ENCODE assay signal across 8 mouse cellular contexts in genomic region chr3:51963891-51964593, GRCm38 (mm10).
A peak's percentile ranks its signal among the peaks of the same experiment; 100 is the strongest.
DNase-seq lines count a peak whose midpoint lies in the region; ATAC-seq lines count a peak whose summit lies in the region.

No protein-coding gene starts in this region.

- no peaks in the 10 kb centered on the region for H3K27me3 ChIP-seq in kidney, embryonic 16.5 days (ENCODE audit: insufficient read depth, low read length)
- H3K27me3 ChIP-seq in embryonic facial prominence, embryonic 12.5 days, result no peaks in the 10 kb centered on the region
- H3K27me3 ChIP-seq in intestine, embryonic 15.5 days (replicated peaks), result no peaks in the 10 kb centered on the region
- no peaks in the 10 kb centered on the region for H3K27me3 ChIP-seq in neural tube, embryonic 15.5 days (replicated peaks)

- no peak overlapping the region for H3K4me2 ChIP-seq in kidney, embryonic 16.5 days (replicated peaks; ENCODE audit: low read depth, low read length)
- no peak overlapping the region for H3K4me2 ChIP-seq in embryonic facial prominence, embryonic 12.5 days (replicated peaks)
- no peak overlapping the region; the same call in 1 of the 2 replicates for H3K4me2 ChIP-seq in intestine, embryonic 15.5 days (replicated peaks)
- H3K4me2 ChIP-seq in neural tube, embryonic 15.5 days, result peak overlapping the region; percentile 37

- WGBS in kidney, embryonic 16.5 days, result 43% methylated on average over 4 of the region's 4 CpGs
- 21% methylated on average over 4 of the region's 4 CpGs for WGBS in embryonic facial prominence, embryonic 12.5 days
- WGBS in intestine, embryonic 15.5 days, result 21% methylated on average over 4 of the region's 4 CpGs
- 5% methylated on average over 4 of the region's 4 CpGs for WGBS in neural tube, embryonic 15.5 days

- H3K4me3 ChIP-seq in kidney, embryonic 16.5 days (ENCODE audit: low read length), result no peak overlapping the region
- H3K4me3 ChIP-seq in embryonic facial prominence, embryonic 12.5 days, result no peak overlapping the region
- no peak overlapping the region for H3K4me3 ChIP-seq in intestine, embryonic 15.5 days (replicated peaks)
- no peak overlapping the region for H3K4me3 ChIP-seq in neural tube, embryonic 15.5 days (replicated peaks)

- ATAC-seq in kidney, embryonic 16.5 days (ENCODE audit: low FRiP score, low TSS enrichment), result peak; percentile 53; the same call in 1 of the 2 replicates
- ATAC-seq in embryonic facial prominence, embryonic 12.5 days (ENCODE audit: insufficient number of reproducible peaks, insufficient read depth, low FRiP score, low TSS enrichment), result peak; percentile 74; the same call in 1 of the 2 replicates
- ATAC-seq in intestine, embryonic 15.5 days, result peak; percentile 51
- peak; percentile 58 for ATAC-seq in neural tube, embryonic 15.5 days (ENCODE audit: low FRiP score)

- no peak overlapping the region for H3K27ac ChIP-seq in kidney, embryonic 16.5 days (ENCODE audit: low read length)
- H3K27ac ChIP-seq in embryonic facial prominence, embryonic 12.5 days, result 0 out of 2 replicates have a peak overlapping the region, but pooled peaks have one; percentile 26
- peak overlapping the region; percentile 54; the same call in 1 of the 2 replicates for H3K27ac ChIP-seq in intestine, embryonic 15.5 days
- H3K27ac ChIP-seq in neural tube, embryonic 15.5 days (replicated peaks), result peak overlapping the region; percentile 82

- H3K9me3 ChIP-seq in kidney, embryonic 16.5 days (ENCODE audit: low read length), result no peaks in the 10 kb centered on the region
- no peaks in the 10 kb centered on the region for H3K9me3 ChIP-seq in embryonic facial prominence, embryonic 12.5 days
- no peaks in the 10 kb centered on the region for H3K9me3 ChIP-seq in intestine, embryonic 15.5 days
- no peaks in the 10 kb centered on the region for H3K9me3 ChIP-seq in neural tube, embryonic 15.5 days (replicated peaks)

- no peak overlapping the region for H3K9ac ChIP-seq in kidney, embryonic 16.5 days (replicated peaks; ENCODE audit: low read length)
- H3K9ac ChIP-seq in embryonic facial prominence, embryonic 12.5 days, result peak overlapping the region; percentile 0; the same call in 1 of the 2 replicates
- no peak overlapping the region for H3K9ac ChIP-seq in intestine, embryonic 15.5 days
- 0 out of 2 replicates have a peak overlapping the region, but pooled peaks have one; percentile 28 for H3K9ac ChIP-seq in neural tube, embryonic 15.5 days (replicated peaks)

- no peak for DNase-seq in kidney, adult 8-10 months
- DNase-seq in gastrocnemius, postnatal 10 days, result no peak
- DNase-seq in kidney, adult 11 months, result no peak
- DNase-seq in urinary bladder, postnatal 25 days (ENCODE audit: low spot score), result no peak

- no peaks in the 10 kb centered on the region for H3K36me3 ChIP-seq in kidney, embryonic 16.5 days (ENCODE audit: insufficient read depth, low read length)
- H3K36me3 ChIP-seq in embryonic facial prominence, embryonic 12.5 days, result no peaks in the 10 kb centered on the region
- no peaks in the 10 kb centered on the region for H3K36me3 ChIP-seq in intestine, embryonic 15.5 days
- H3K36me3 ChIP-seq in neural tube, embryonic 15.5 days, result no peaks in the 10 kb centered on the region

- H3K4me1 ChIP-seq in kidney, embryonic 16.5 days (ENCODE audit: insufficient read depth, low read length), result peaks cover 17% of the 10 kb centered on the region; the same call in 1 of the 2 replicates
- peaks cover 25% of the 10 kb centered on the region for H3K4me1 ChIP-seq in embryonic facial prominence, embryonic 12.5 days
- peaks cover 22% of the 10 kb centered on the region for H3K4me1 ChIP-seq in intestine, embryonic 15.5 days (replicated peaks)
- peaks cover 39% of the 10 kb centered on the region for H3K4me1 ChIP-seq in neural tube, embryonic 15.5 days

Comparison
In these comparisons a context has a peak if more than half of its experiments do, and no peak if none do; other contexts are left out.
1. H3K9ac ChIP-seq: peak in embryonic facial prominence, embryonic 12.5 days (single experiment) and neural tube, embryonic 15.5 days (single experiment); none in kidney, embryonic 16.5 days (single experiment) and intestine, embryonic 15.5 days (single experiment).
2. Peak in every context shown above with its lines, with median percentiles within 50 percentile points of each other: ATAC-seq.